15 mouse cellular contexts compared by ENCODE assay signal in the genomic region with DNA sequence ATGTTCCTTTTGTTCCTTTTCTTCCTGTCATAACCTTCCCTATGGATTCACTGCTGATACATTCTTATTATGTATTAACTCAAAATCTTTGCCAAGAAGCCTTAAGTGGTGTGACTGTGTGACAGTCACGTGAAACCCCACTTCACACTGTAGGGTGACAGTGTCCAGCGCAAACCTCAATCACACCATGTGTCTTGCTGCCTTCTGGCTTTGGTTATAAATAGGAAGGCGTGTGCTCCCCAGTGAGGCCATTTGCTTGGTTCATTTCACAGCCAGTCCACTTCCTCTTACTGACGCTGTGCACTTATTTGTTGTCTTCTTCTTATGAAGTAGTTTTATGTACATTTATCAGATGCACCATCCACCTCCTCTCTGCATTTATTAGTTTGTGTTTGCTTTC. TPM values are rescaled to one million over a fixed set of nuclear protein-coding genes. Genes with fewer than 3 reads are reported as not detected.
DNase-seq lines count a peak whose midpoint lies in the region; ATAC-seq and TF ChIP-seq lines count a peak whose summit lies in the region.
"Had no signal": no experiment of that assay in that cellular context is flagged by ENCODE, and none has a peak within 500 bp of the region (broad histone marks: within the 10 kb centered on the region; RNA-seq: fewer than 3 reads in every experiment).

No protein-coding gene starts in this region.

- TF ChIP-seq POLR2A in brain, embryonic 14.5 days (IDR thresholded peaks at IDR 0.05; ENCODE audit: borderline replicate concordance, extremely low read depth, insufficient read depth, insufficient read length, poor library complexity, severe bottlenecking): no peak
- TF ChIP-seq POLR2A in cortical plate, adult 2 months (IDR thresholded peaks at IDR 0.05; ENCODE audit: extremely low read depth, insufficient read depth, low read length): no peak

- 62% methylated on average over 4 of the region's 4 CpGs for WGBS in heart, embryonic 10.5 days

- no peaks in the 10 kb centered on the region for H3K36me3 ChIP-seq in heart, embryonic 10.5 days
- H3K36me3 ChIP-seq: G1E; limb, embryonic 13.5 days; neural tube, embryonic 13.5 days had no signal

- TF ChIP-seq CTCF in layer of hippocampus, adult 2 months (conservative IDR thresholded peaks at IDR 0.05): no peak
- TF ChIP-seq CTCF in brain, embryonic 14.5 days (IDR thresholded peaks at IDR 0.05; ENCODE audit: borderline replicate concordance, extremely low read depth, insufficient read depth, insufficient read length): no peak
- no peak for TF ChIP-seq CTCF in cortical plate, adult 2 months (IDR thresholded peaks at IDR 0.05; ENCODE audit: extremely low read depth, insufficient read depth, low read length)

- 0 out of 2 replicates have a peak overlapping the region, but pooled peaks have one; percentile 16 for H3K27ac ChIP-seq in heart, embryonic 10.5 days
- peak overlapping the region; percentile 91 for H3K27ac ChIP-seq in layer of hippocampus, adult 2 months
- H3K27ac ChIP-seq in cortical plate, adult 2 months (ENCODE audit: insufficient read depth, low read length): peak overlapping the region; percentile 77
- H3K27ac ChIP-seq: hindbrain, embryonic 14.5 days; limb, embryonic 13.5 days; liver, embryonic 14.5 days; neural tube, embryonic 13.5 days had no signal

- no peaks in the 10 kb centered on the region for H3K9me3 ChIP-seq in heart, embryonic 10.5 days
- H3K9me3 ChIP-seq: G1E; limb, embryonic 13.5 days; neural tube, embryonic 13.5 days had no signal

- ATAC-seq in erythroid progenitor cell, adult 5-6 weeks (replicated peaks; ENCODE audit: low FRiP score, poor library complexity, severe bottlenecking): no peak

- DNase-seq in heart, embryonic 10.5 days (ENCODE audit: low spot score): no peak
- DNase-seq in heart, adult 9 months (ENCODE audit: low spot score in 2 of 2): no peak
- DNase-seq in layer of hippocampus, adult 2 months (ENCODE audit: low spot score in 2 of 2): no peak
- no peak for DNase-seq in layer of hippocampus, postnatal 10 days (ENCODE audit: low spot score in 2 of 2)
- DNase-seq in brain, embryonic 14.5 days (ENCODE audit: low read depth): peak; percentile 35
- DNase-seq: kidney, adult 18-20 months; kidney, postnatal 14 days had no signal

- H3K4me1 ChIP-seq in heart, embryonic 10.5 days: peaks cover 16% of the 10 kb centered on the region; the same call in 1 of the 2 replicates
- H3K4me1 ChIP-seq in cortical plate, adult 2 months (ENCODE audit: control insufficient read depth, insufficient read depth, low read length): peaks cover 6% of the 10 kb centered on the region; the same call in 1 of the 2 replicates
- H3K4me1 ChIP-seq: neural tube, embryonic 13.5 days had no signal

- no peaks in the 10 kb centered on the region for H3K27me3 ChIP-seq in heart, embryonic 10.5 days (ENCODE audit: insufficient read depth, poor library complexity, severe bottlenecking)
- H3K27me3 ChIP-seq: limb, embryonic 13.5 days; neural tube, embryonic 13.5 days had no signal

- no peak overlapping the region for H3K4me3 ChIP-seq in heart, embryonic 10.5 days
- no peak overlapping the region for H3K4me3 ChIP-seq in layer of hippocampus, adult 2 months
- no peak overlapping the region for H3K4me3 ChIP-seq in cortical plate, adult 2 months (ENCODE audit: insufficient read depth, low read length)
- H3K4me3 ChIP-seq: erythroblast, embryonic 14.5 days; limb, embryonic 13.5 days; neural tube, embryonic 13.5 days had no signal

RNA-seq across cellular contexts. Expression of a gene that starts 53.8 kb away (rescaled TPM):
- 32.5 and 39.0 TPM in 2 replicates for polyA plus RNA-seq in heart, embryonic 10.5 days (2016; fragmentation: Nextera tagmentation; extraction: Ambion mirVana)
- total RNA-seq in layer of hippocampus, adult 2 months (2021): 10 to 100 TPM; 52.2 to 59.9 TPM
- 10 to 100 TPM; 53.6 to 56.5 TPM for total RNA-seq in layer of hippocampus, postnatal 10 days (2021)
- 19.3 and 30.8 TPM in 2 replicates for polyA plus RNA-seq in brain, embryonic 14.5 days (2012; rRNA removed)
- 45.0 and 45.3 TPM in 2 replicates for polyA plus RNA-seq in cortical plate, adult 2 months (2012; rRNA removed)
- total RNA-seq in erythroid progenitor cell, adult 5-6 weeks (2015; ENCODE audit: low replicate concordance): 0.72 TPM in 1 of 2 replicates, not detected in the other
- 0.13 TPM in 1 of 2 replicates, not detected in the other for total RNA-seq in erythroid progenitor cell, adult 5-6 weeks (2017; ENCODE audit: low replicate concordance)

Comparison
In these comparisons a context has a peak if more than half of its experiments do, and no peak if none do; other contexts are left out.
1. H3K27ac ChIP-seq: peak in every context shown above with its lines; median percentile 91 in layer of hippocampus, adult 2 months; 77 in cortical plate, adult 2 months; 16 in heart, embryonic 10.5 days.
2. RNA of a gene that starts 53.8 kb away (total RNA-seq): 52.2 to 59.9 TPM in layer of hippocampus, adult 2 months and 53.6 to 56.5 TPM in layer of hippocampus, postnatal 10 days; 0.13 to 0.72 TPM in erythroid progenitor cell, adult 5-6 weeks; every median in the first group is over 10 times any median in the second.